Mouse (Mus musculus) kidney, postnatal 36 days (tissue): ENCODE data around the gene Eprs.
A peak's percentile ranks its signal among the peaks of the same experiment; 100 is the strongest.

Source experiments
- DNase-seq, 2 experiments: peaks; one replicate each; pipeline ENCODE4 v3.0.0; 2021 to 2022; ENCODE audit warnings: mixed read lengths in 2 of 2

Gene Eprs

DNA sequence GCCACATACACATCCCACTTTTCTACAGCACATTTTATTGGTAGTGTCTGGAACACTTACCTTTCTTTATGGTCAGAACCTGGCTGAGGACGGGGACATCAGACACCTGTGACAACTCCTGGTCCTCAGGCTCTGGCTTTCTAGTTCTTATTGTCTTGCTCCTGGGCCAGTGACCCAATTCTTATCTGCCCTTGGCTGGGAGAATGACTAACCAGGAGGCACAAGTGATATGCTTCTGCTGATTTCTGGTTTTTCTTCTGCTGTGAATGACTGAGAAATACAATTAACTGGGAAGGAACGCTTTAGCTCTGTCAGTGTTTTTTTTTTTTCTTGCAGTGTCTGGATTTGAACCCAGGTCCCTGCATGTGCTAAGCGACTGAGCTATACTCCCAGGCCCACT lies 88.7 kb downstream of the Eprs start:
- no peak for DNase-seq

- no peak for DNase-seq
Observed at GRCm38 (mm10) chr1:185452461-185452860, 89.6 kb downstream of the Eprs start.

DNA sequence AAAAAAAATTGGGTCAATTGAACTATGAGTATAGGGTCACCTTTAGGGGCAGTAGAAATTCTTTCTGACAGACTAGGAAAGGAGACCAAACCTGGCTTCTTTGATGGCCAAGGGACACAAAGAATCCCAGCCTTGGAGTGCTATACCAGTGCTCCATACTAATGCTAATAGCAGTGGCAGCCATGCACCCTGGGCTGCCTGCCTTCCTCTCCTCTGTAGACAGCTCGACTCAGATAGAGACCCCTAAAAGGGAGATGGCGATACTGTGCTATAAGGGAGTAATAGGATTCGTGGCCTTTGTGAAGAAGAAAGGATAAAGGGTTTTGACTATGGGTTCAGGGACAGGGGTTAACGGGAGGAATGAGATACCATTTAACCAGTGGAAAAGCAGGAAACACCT lies 91.3 kb downstream of the Eprs start:
- DNase-seq: no peak

GRCm38 (mm10) chr1:185454575-185454954 lies 91.7 kb downstream of the Eprs start, which contains the start of gene Slc30a10:
Gene Slc30a10, plus strand, starts transcription at chr1:185454848.
- DNase-seq: peak; percentile 1 to 19

GRCm38 (mm10) chr1:185454955-185455701 lies 92.3 kb downstream of the Eprs start:
- peak in 1 of 2 experiments; percentile 5 for DNase-seq

GRCm38 (mm10) chr1:185456327-185456726 lies 93.5 kb downstream of the Eprs start:
- no peak for DNase-seq

DNA sequence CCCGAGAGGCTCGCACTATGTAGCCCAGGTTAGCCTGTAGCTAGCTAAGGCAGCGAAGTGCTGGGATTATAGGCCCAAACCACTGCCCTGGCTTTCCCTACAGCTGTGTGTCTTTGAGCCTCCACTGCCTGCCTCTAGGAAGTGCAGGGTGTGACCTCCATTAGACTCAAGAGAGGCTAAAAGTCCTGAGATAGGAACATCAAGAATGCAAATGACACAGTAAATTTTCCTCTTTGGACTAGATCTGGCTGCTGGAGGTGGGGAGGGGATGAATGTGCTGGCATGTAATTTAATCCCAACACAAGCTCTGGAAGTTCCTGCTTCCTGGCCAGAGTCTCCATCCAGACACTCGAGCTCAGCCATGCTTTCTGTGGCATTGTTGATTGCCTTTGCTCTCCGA lies 97.3 kb downstream of the Eprs start:
- no peak for DNase-seq

GRCm38 (mm10) chr1:185462889-185463288 lies 100.0 kb downstream of the Eprs start:
- no peak for DNase-seq

DNA sequence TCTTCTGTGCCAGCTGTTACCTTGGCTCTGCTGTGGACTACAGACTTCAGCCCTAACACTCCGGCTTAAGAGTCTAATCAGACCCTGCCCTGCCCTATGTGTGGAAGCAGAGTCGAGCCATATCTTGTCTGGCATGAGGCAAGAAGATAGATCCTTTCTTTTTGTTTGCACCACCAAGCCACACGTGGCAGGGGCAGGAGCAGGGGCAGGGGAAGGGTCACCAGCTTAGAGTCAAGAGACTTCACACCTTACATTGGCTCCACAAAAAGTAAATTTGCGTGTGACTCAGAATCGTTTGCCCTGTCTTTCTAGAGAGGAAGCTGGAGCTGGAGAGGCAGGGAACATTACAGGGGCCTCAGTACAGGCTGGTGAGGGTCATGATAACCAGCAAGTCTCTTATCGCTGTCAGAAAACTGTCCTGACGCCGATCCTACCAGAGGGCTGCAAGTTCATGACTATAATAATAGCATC lies 106.7 kb downstream of the Eprs start:
- DNase-seq: no peak

GRCm38 (mm10) chr1:185472025-185472720 lies 109.3 kb downstream of the Eprs start:
- no peak for DNase-seq

DNA sequence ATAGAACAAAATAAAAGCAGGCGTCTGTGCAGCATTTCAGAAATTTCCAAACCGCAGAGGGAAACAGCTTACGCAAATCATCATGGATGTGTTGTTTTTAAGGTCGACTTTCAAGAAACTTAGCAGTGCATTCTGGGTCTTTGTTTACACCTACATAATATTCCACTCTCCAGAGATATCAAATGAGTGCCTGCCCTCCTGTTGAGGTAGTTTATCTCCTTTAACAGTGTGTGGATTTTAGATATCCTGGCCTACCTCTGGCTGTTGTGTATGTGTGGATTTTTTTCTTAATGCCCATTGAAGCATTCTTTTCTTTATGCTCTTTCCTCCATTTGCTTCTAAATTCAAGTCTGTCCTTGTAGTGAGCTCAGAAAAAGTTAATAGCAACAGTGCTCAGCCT lies 109.9 kb downstream of the Eprs start:
- no peak for DNase-seq

- DNase-seq: no peak
Observed at GRCm38 (mm10) chr1:185473437-185473836, 110.6 kb downstream of the Eprs start.
